Mouse (Mus musculus): ENCODE measurements at regions not wholly inside any gene's neighbourhood (a gene's known extent, or its start where the extent isn't known, plus 50 kb on each side); places are given as distances from the start of the nearest gene placed in this dataset.

GRCm38 (mm10) chr7:71648314-71648713, 297.0 kb upstream of the Gm10295 start:
- DNase-seq (ENCODE audit: low spot score) = no peak

DNA sequence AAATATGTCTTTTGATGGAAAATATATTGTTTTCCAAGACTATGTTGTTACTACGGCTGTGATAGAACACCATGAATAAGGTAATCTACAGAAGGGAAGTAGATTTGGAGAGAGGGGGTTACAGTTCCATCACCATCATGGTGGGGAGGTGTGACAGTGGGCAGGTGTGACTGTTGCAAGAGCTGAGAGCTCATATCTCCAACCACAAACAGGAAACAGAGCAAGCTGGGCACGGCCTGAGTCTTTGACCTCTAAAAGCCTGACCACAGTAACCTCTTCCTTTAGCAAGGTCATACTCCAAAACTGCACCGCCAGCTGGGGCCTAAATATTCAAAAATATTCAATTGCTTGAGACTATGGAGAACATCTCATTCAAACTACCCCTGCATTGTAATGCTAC, 295.7 kb upstream of the Gm10295 start:
- DNase-seq (ENCODE audit: low spot score) = no peak

- DNase-seq (ENCODE audit: low spot score) = no peak
These were observed 271.8 kb upstream of the Gm10295 start for GRCm38 (mm10) chr7:71623048-71623447.

DNA sequence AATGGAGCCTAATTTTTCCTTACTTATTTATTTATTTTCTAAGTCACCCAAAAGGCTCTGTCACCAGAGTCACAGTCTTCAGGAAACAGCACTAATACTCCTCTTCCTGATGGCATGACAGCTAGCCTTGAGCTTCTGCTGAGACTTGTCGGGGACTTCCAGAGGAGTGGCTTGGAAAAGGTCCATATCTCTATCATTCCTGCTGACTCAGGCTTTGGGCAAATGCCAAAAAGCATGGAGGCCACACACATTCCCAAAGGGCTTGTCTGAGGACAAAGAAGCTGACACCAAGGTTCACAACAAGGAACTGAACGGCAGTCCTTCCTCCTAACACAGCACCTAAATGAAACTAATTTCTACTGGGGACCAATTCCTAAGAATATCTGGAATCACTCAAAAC, 251.9 kb upstream of the Gm10295 start:
- DNase-seq (ENCODE audit: low spot score) = peak; percentile 75

- DNase-seq (ENCODE audit: low spot score) = no peak
These were observed 245.5 kb upstream of the Gm10295 start for GRCm38 (mm10) chr7:71596780-71597179.

- DNase-seq (ENCODE audit: low spot score) = peak; percentile 60
These were observed 236.3 kb upstream of the Gm10295 start for GRCm38 (mm10) chr7:71587626-71588025.

DNA sequence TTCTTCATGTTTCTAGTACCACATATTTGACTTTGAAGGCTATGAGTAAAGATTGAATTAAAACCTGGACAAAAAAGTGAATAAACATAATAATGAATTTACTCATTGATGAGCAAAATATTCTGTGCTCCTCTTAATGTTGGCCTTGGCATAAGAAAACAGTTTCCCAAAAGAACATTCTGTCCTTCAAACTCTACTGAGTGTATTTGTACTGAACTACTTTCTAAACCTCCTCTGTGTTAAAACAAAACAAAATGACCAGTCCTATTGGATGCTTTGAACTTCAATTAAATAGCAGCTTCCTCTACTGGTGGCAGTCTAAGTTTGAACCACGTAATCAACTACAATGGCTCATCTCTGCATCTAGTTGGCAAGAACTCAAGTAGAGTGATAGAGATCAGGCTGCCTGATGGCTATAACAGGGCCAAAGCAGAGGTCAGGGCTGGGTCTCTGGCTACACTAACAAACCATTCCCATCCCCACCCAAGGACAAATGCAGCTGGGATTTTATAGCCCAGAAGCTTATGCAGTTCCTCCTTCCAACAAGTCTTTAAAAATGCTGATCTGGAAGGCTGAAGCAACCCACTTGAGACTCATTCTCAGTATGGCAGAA, 232.3 kb upstream of the Gm10295 start:
- peak; percentile 77 for DNase-seq (ENCODE audit: low spot score)

DNA sequence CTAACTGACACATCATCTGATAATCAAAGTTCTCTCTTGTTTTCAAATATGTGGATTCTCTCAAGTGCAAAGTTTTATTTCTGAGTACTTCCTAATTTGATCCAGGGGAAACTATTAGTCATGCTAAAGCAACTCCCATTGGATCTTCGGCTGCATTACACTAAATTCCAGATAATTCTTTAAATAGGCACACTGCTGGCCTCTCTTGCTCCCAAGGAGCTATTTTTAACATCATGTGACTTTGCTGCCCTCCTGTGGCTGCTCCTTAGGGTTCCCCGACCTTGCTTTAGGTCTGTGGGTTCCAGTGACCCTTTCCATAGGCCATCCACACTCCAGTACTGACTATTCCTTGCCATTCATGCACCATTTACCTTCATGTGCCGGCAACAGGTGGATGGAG, 230.5 kb upstream of the Gm10295 start:
- peak; percentile 67 for DNase-seq (ENCODE audit: low spot score)

- peak; percentile 26 for DNase-seq (ENCODE audit: low spot score)
These were observed 209.1 kb upstream of the Gm10295 start for GRCm38 (mm10) chr7:71560296-71560936.

GRCm38 (mm10) chr7:71556473-71556872, 205.2 kb upstream of the Gm10295 start:
- no peak for DNase-seq (ENCODE audit: low spot score)

DNA sequence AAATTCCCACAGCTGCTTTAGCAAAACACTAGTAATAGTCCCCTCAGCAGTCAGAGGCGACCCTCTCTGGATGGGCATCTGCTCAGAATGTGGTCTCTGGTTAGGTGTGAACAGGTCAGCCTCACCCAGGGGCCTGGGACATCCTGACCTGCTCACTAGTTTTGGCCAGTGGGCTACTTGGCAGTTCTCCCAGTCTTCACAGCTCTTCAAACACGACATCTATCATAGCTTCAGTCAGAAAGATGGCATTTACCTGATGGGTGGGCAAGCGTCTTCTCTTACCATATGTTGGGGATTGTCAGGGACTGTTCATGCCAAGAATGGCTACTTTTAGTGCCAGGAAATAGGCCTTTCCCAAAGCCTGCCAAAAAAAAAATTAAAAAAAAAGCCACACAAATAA, 204.2 kb upstream of the Gm10295 start:
- DNase-seq (ENCODE audit: low spot score) = no peak

DNA sequence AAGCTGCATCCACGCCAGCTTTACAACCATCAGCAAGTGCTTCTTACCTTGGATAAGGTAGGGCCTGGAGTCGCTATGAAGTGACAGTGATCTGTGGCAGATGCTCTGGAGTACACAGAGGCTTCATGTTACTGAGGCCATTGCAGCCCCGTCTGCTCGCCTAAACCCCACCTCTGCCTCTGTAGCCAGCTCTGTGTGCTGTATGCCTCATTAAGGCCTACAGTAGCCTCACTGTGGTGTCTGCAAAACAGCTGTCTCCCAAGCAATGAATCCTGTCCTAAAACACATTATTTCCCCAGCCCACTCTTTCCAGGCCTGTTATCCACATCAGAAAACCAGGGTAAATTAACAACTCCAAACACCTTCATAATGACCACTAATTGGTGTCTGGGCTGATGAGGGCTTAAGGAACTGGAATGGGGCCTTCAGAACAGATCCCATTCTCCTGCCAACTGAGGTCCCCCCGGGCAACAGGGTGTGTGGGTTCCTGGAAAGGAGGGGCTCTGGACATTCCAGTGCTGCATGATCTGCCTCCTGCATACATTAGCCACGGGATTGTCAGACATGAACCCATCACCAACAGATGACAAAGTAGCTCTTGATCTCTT, 195.4 kb upstream of the Gm10295 start:
- DNase-seq (ENCODE audit: low spot score) = no peak

DNA sequence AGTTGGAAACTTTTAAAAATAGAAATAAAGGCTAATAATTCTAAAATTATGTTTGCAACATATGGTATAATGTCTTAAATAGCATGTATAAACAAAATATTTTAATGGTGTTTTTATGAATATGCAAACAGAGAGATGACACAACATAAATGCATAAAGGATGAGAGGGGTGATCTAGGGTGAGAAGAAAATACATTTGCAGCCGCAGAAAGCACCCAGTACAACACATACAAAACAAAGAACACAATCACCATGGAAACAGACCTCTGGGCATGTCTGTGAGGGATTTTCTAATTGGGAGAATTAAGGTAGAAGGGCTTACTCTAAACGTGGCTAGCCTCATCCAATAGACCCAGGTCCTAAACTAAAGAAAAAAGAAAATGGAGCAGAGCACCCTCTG, 190.2 kb upstream of the Gm10295 start:
- DNase-seq (ENCODE audit: low spot score) = no peak

DNA sequence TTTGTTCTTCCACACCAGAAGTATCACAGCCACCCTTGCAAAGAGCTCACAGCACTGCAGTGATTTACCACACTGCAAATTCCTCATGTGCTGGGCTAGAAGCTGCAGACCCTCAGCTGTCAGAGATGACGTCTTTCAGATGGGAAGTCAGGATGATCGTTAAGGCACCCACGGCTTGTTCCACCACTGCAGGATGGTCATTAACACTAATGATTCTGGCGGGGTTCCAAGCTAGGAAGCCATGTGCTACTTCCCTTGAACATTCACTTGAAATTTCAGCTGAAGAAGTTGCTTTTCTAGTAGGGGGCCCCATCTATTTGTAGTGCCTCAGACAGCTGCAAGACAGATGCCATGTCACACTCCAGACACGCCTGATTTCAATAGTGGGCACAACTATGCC, 181.8 kb upstream of the Gm10295 start:
- no peak for DNase-seq (ENCODE audit: low spot score)

GRCm38 (mm10) chr7:71531496-71531895, 180.2 kb upstream of the Gm10295 start:
- DNase-seq (ENCODE audit: low spot score) = peak; percentile 65

GRCm38 (mm10) chr7:71530922-71531321, 179.6 kb upstream of the Gm10295 start:
- DNase-seq (ENCODE audit: low spot score) = no peak

GRCm38 (mm10) chr7:71526152-71526551, 174.9 kb upstream of the Gm10295 start:
- DNase-seq (ENCODE audit: low spot score) = no peak

- DNase-seq (ENCODE audit: low spot score) = no peak
These were observed 173.4 kb upstream of the Gm10295 start for GRCm38 (mm10) chr7:71524577-71525126.

GRCm38 (mm10) chr7:71524119-71524518, 172.8 kb upstream of the Gm10295 start:
- no peak for DNase-seq (ENCODE audit: low spot score)

DNA sequence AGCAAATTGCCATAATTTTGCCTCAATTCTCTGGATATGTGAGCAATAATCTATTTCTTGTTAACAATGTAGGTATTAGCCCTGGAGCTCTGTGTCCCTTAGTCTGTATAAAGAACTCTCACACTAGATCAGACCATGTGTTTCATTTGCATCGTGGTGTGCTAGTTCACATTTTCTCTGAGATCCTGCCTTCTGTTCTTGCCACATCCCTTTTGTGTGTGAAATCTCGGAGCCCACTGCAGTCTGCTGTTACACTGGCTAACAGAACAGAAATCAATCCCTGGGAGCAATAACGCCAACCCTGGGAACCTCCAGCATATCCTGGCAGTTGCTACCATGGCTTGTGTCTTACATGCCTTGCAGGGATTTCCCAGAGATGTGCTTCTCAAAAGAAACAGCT, 156.1 kb upstream of the Gm10295 start:
- no peak for DNase-seq (ENCODE audit: low spot score)

GRCm38 (mm10) chr7:71500719-71501118, 149.4 kb upstream of the Gm10295 start:
- peak; percentile 26 for DNase-seq (ENCODE audit: low spot score)

GRCm38 (mm10) chr7:71498123-71498522, 146.8 kb upstream of the Gm10295 start:
- DNase-seq (ENCODE audit: low spot score) = no peak

DNA sequence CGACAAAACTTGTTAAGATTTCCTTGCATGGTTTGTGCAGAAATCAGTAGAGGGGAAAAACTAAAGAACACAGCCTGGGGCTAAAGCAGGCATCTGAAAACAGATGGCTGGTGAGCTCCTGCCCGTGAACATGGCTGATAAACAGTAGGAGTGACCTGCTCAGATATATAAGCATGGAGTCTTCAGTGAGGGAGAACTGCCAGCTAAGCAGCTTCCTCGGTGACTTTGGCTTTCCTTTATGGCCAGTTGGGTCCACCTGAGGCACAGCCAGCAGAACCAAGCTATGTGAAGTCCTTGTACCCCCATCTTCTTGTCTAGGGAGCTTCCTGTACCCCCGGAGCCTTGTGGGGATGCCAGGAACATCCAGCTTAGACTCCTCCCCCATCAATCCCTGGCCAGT, 139.8 kb upstream of the Gm10295 start:
- DNase-seq (ENCODE audit: low spot score) = no peak

Measured in heart, adult 8-10 months (tissue).